Mouse (Mus musculus) liver, embryonic 16.5 days (tissue): Measurements from ENCODE around the gene Calhm2. TPM values are rescaled to one million over a fixed set of nuclear protein-coding genes. Genes with fewer than 3 reads are reported as not detected.

Source experiments
- ATAC-seq: fragments of 200-750 bp; cut with Nextera tagmentation; 2 replicates; pipeline ENCODE4 v1.8.0; 2017; ENCODE audit warnings: low read depth, mild to moderate bottlenecking, moderate number of reproducible peaks, moderate library complexity
- H3K27ac ChIP-seq: fragments of 300-500 bp; sonication (generic); 2 replicates; pipeline ENCODE4 v1.5.1; 2014; ENCODE audit warnings: mild to moderate bottlenecking, low read length
- H3K27me3 ChIP-seq: fragments of 300-500 bp; sonication (generic); 2 replicates; pipeline ENCODE4 v1.6.1; 2014; ENCODE audit warnings: low read depth, low read length, mixed read lengths; ENCODE audit not compliant: control insufficient read depth, insufficient read depth
- H3K36me3 ChIP-seq: fragments of 300-500 bp; sonication (generic); 2 replicates; pipeline ENCODE4 v1.6.1; 2014; ENCODE audit warnings: mild to moderate bottlenecking; ENCODE audit not compliant: control insufficient read depth, insufficient read depth
- H3K4me1 ChIP-seq: fragments of 300-500 bp; sonication (generic); 2 replicates; pipeline ENCODE4 v1.6.1; 2014; ENCODE audit warnings: low read depth, low read length, mixed read lengths; ENCODE audit not compliant: control insufficient read depth
- H3K4me2 ChIP-seq: fragments of 300-500 bp; sonication (generic); 2 replicates; pipeline ENCODE4 v1.6.1; 2014; ENCODE audit warnings: low read depth, low read length, mixed read lengths
- H3K4me3 ChIP-seq: fragments of 300-500 bp; sonication (generic); 2 replicates; pipeline ENCODE4 v1.5.1; 2014; ENCODE audit warnings: low read depth, mild to moderate bottlenecking, low read length
- H3K9ac ChIP-seq: fragments of 300-500 bp; sonication (generic); 2 replicates; pipeline ENCODE4 v1.6.1; 2014; ENCODE audit warnings: low read depth, low read length
- H3K9me3 ChIP-seq: fragments of 300-500 bp; sonication (generic); replicated peaks from 2 replicates; pipeline ENCODE4 v1.6.1; 2016; ENCODE audit warnings: low read length; ENCODE audit not compliant: control insufficient read depth
- WGBS: fragments of 180-500 bp; shearing (Covaris S2); extraction: QIAGEN DNeasy Blood & Tissue Kit; methylation state at CpG from one replicate; pipeline ENCODE4 v1.1.7; 2014; ENCODE audit not compliant: insufficient replicate concordance; 5-methylcytosine and 5-hydroxymethylcytosine counted together
- polyA plus RNA-seq: library from polyadenylated mRNA; unstranded; fragments of >200 nt; fragmentation: Nextera tagmentation; extraction: Ambion mirVana; gene quantifications from 2 replicates; pipeline ENCODE4 v1.2.1, GENCODE M21; 2015

The Calhm2 gene
- polyA plus RNA-seq, 1 experiment from 2014 or later, result 1.9 TPM

DNA sequence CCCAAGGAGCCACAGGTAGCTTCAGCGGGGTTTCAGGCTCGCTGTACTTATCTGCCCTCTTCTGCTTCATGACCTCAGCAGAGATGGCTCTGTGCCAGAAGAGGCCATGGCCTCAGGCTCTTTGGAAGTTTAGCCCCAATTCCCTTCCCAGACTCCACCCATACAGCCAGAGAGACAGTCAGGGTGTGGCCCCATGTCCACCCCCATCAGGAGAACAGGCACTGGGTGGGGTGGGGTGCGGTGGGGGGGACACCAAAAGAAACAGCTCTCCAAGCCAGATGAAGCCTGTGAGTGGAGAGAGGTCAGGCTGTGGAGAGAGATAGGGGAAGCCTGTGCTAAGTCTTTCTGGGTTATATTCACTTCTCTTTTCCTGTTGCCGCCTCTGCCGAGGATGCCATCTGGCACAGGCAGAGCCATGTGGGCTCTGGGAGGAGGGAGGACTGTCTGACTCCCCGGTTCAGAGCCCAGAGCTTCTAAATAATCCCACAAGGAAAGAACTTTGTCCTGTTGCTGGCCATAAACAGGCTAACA, 978 bp downstream of the Calhm2 start:
- H3K9me3 ChIP-seq, result no peaks in the 10 kb centered on the region
- H3K9ac ChIP-seq, result no peak overlapping the region
- peak overlapping the region; percentile 48 for H3K4me3 ChIP-seq
- ATAC-seq, result peak; percentile 48
- peaks cover 6% of the 10 kb centered on the region for H3K4me1 ChIP-seq
- peak overlapping the region; percentile 37; the same call in 1 of the 2 replicates for H3K27ac ChIP-seq
- peak overlapping the region; percentile 43 for H3K4me2 ChIP-seq
- H3K27me3 ChIP-seq, result peaks cover 3% of the 10 kb centered on the region
- H3K36me3 ChIP-seq, result no peaks in the 10 kb centered on the region; the same call in 1 of the 2 replicates
- WGBS, result 6% methylated on average over 6 of the region's 6 CpGs

DNA sequence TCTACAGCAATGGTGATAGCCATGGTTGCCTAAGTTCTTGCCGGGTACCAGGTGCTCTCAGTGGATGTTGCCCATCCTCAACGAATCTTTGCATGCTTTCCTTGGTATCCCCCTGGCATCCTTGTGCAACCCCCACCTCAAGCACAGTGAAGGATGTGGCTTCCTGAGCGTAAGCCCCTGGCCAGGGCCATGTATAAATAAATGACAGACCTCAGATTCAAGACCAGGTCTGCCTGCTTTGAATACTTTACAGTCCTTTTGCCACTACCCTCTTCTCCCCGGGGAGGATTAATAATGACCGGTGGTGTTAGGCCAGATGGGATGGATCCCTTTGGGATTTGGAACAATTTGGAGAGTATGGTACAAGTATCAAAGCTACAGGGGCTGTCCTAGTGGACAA, 1.9 kb downstream of the Calhm2 start:
- Histone ChIP-seq H3K27me3 (peaks cover 3% of the 10 kb centered on the region), H3K27ac (no peak overlapping the region), H3K4me3 (no peak overlapping the region), H3K9ac (no peak overlapping the region), H3K4me2 (no peak overlapping the region), H3K9me3 (no peaks in the 10 kb centered on the region), H3K36me3 (no peaks in the 10 kb centered on the region; the same call in 1 of the 2 replicates), H3K4me1 (peaks cover 6% of the 10 kb centered on the region)
- ATAC-seq, result no peak
- WGBS, result 66% methylated on average over 5 of the region's 5 CpGs

DNA sequence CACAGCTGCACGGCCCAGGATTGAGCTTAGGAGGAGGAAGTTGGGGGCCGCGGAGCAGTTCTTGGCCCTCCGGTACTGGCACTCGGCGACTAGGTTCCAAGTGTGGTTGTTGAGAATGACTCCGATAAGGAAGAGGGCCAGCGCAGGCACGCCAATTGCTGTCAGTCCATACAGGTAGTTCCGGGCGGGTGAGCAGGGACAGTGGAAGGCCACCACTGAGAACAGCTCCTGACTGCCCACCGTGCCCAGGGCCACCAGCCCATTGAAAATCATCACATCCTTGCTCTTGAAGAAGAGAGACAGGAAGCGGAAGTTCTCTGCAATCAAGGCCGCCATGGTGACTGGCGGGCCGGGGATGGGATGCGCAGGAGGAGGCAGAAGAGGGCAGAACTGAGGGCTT, 2.5 kb downstream of the Calhm2 start:
- H3K4me1 ChIP-seq, result peaks cover 6% of the 10 kb centered on the region
- no peak overlapping the region for H3K4me2 ChIP-seq
- no peak for ATAC-seq
- 73% methylated on average over 17 of the region's 17 CpGs for WGBS
- H3K27ac ChIP-seq, result no peak overlapping the region
- H3K9me3 ChIP-seq, result no peaks in the 10 kb centered on the region
- peaks cover 3% of the 10 kb centered on the region for H3K27me3 ChIP-seq
- no peak overlapping the region for H3K4me3 ChIP-seq
- H3K9ac ChIP-seq, result no peak overlapping the region
- H3K36me3 ChIP-seq, result no peaks in the 10 kb centered on the region; the same call in 1 of the 2 replicates

DNA sequence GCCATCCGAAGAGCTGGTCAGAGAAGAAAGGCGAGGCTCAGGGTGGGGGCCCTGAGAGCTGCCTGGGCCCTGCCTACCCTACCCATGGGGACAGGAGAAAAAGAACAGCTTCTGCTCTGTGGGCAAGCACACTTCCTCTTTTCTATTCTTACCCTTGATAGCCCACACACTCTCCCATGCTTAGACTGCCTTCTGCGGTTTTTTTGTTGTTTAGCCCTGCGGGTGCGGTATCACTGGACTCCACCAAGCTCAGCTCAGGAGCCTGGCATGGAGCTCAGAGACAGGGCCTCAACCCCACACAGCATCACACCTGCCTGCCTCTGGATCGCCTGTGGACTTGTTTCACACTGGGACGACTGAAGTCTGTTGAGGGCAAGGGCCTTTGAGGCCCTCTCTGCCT, 4.9 kb downstream of the Calhm2 start:
- Histone ChIP-seq H3K9ac (no peak overlapping the region), H3K4me1 (peaks cover 6% of the 10 kb centered on the region), H3K4me2 (no peak overlapping the region), H3K4me3 (no peak overlapping the region), H3K9me3 (no peaks in the 10 kb centered on the region), H3K27ac (no peak overlapping the region; the same call in 1 of the 2 replicates), H3K36me3 (peaks cover 16% of the 10 kb centered on the region), H3K27me3 (peaks cover under 1% of the 10 kb centered on the region)
- 16% methylated on average over 7 of the region's 7 CpGs for WGBS
- ATAC-seq, result peak; percentile 22; the same call in 1 of the 2 replicates

DNA sequence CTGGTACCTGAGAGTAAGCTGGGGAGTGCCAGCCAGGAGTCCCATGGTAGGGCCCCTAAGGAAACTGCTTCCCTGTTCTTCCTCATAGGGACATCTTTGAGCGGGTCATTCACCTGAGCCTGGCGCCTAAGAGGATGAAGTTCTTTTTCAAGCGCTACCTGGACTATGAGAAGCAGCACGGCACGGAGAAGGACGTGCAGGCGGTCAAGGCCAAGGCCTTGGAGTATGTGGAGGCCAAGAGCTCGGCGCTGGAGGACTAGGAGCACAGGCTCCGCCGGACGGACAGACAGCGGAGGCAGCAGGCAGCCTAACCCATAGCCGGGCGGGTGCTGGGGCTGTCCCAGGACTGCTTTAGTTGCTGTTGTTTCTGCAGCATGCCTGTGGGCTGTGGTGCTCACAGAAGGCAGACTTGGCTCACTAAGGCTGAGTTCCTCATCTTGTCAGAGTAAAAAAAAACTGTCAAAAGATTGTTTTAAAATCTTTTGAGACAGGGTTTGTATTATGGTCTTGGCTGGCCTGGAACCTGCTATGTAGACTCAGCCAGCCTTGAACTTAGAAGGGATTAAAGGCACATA, 7.5 kb downstream of the Calhm2 start:
- peaks cover 24% of the 10 kb centered on the region for H3K36me3 ChIP-seq
- no peaks in the 10 kb centered on the region for H3K27me3 ChIP-seq
- WGBS, result 86% methylated on average over 15 of the region's 15 CpGs
- H3K4me2 ChIP-seq, result no peak overlapping the region
- H3K9me3 ChIP-seq, result no peaks in the 10 kb centered on the region
- no peak for ATAC-seq
- H3K27ac ChIP-seq, result no peak overlapping the region
- no peak overlapping the region for H3K9ac ChIP-seq
- no peaks in the 10 kb centered on the region; the same call in 1 of the 2 replicates for H3K4me1 ChIP-seq
- H3K4me3 ChIP-seq, result no peak overlapping the region

DNA sequence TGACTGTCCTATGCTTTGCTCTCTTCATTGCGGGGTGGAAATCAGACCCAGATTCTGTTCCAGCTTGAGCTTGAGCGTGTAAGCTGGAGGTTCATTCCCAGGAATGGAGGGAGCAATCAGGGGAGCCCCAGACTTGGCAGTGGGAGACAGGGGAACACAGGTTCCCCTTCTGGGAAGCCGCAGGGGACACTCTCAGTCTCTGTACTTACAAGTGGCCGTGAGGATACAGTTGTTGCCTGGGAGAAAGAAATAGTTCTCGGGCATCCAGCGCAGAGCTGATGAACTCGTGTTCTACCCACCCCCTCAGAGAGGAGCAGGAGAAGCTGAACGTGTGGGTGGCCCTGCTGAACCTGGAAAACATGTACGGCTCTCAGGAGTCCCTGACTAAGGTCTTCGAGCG, 9.3 kb downstream of the Calhm2 start:
- Histone ChIP-seq H3K27me3 (no peaks in the 10 kb centered on the region), H3K27ac (no peak overlapping the region), H3K9ac (no peak overlapping the region), H3K4me3 (no peak overlapping the region), H3K36me3 (peaks cover 24% of the 10 kb centered on the region), H3K4me2 (no peak overlapping the region), H3K4me1 (no peaks in the 10 kb centered on the region; the same call in 1 of the 2 replicates), H3K9me3 (no peaks in the 10 kb centered on the region)
- WGBS, result 80% methylated on average over 11 of the region's 11 CpGs
- ATAC-seq, result no peak

DNA sequence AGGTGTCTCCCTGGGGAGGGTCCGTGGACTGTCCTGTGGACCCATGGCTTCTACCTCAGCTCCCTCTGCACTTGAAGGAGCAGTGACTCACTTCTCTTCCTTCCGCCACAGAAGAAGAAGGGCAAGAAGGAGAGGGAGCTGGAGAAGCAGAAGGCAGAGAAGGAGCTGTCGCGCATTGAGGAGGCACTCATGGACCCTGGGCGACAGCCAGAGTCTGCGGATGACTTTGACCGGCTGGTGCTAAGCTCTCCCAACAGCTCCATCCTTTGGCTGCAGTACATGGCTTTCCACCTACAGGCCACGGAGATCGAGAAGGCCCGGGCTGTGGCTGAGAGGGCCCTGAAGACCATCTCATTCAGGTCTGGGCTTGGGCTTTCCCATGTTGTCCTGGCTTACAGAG, 9.9 kb downstream of the Calhm2 start:
- Histone ChIP-seq H3K27me3 (no peaks in the 10 kb centered on the region), H3K4me1 (no peaks in the 10 kb centered on the region; the same call in 1 of the 2 replicates), H3K4me2 (no peak overlapping the region), H3K9me3 (no peaks in the 10 kb centered on the region), H3K36me3 (peaks cover 24% of the 10 kb centered on the region), H3K27ac (no peak overlapping the region), H3K9ac (no peak overlapping the region), H3K4me3 (no peak overlapping the region)
- 80% methylated on average over 10 of the region's 10 CpGs for WGBS
- no peak for ATAC-seq

DNA sequence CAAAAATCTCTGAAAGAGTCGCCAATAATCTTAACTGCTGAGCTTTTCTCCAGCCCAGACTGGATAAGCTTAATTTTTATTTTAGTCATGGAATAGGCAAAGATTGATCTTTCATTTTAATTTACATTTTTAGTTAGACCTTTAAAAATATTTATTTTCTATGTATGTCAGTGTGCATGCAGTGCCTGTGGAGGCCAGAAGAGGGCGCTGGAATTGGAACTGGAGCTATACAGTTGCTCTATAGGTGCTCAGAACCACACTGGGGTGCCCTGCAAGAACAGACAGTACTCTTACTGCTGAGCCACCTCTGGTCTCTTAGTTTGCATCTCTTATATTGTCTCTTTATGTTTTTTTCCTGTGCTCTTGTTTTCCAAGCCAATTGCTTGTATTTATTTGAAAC, 15.3 kb downstream of the Calhm2 start:
- Histone ChIP-seq H3K9me3 (no peaks in the 10 kb centered on the region), H3K4me3 (no peak overlapping the region), H3K27me3 (no peaks in the 10 kb centered on the region), H3K27ac (no peak overlapping the region), H3K4me1 (no peaks in the 10 kb centered on the region), H3K36me3 (peaks cover 11% of the 10 kb centered on the region), H3K4me2 (no peak overlapping the region), H3K9ac (no peak overlapping the region)
- WGBS, result 21% methylated on average over 2 of the region's 2 CpGs
- no peak for ATAC-seq

DNA sequence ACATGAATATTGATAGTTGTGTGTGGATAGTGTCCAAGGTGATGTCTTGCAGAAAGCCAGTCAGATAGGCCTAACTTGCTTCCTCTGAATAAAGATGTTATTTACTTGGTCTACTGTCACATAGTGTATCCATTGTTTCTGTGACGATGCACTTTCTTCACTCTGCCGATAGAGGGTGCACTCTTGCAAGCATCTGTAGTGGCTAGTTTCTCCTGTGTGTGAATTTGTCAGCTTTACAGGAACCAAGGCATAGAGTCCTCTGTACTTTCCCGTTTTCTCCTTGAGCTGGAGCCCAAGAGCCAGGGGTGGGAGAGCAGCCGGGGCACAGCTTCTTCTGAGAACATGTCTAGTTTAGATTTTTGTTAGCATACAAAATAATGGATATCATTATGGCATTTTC, 17.0 kb downstream of the Calhm2 start:
- peaks cover 8% of the 10 kb centered on the region for H3K36me3 ChIP-seq
- ATAC-seq, result no peak
- 33% methylated on average over 4 of the region's 4 CpGs for WGBS
- no peak overlapping the region for H3K4me2 ChIP-seq
- H3K9me3 ChIP-seq, result no peaks in the 10 kb centered on the region
- no peak overlapping the region for H3K9ac ChIP-seq
- H3K4me3 ChIP-seq, result no peak overlapping the region
- no peaks in the 10 kb centered on the region for H3K27me3 ChIP-seq
- H3K27ac ChIP-seq, result no peak overlapping the region
- H3K4me1 ChIP-seq, result no peaks in the 10 kb centered on the region
